Mouse (Mus musculus) G1E (cell line): Measurements from ENCODE around the gene Cacnb3.

ENCODE experiments used
- GATA2 ChIP-seq: IDR thresholded peaks from 2 replicates; pipeline ENCODE4 v1.6.1; 2012; ENCODE audit warnings: low read depth, low read length, inconsistent platforms, borderline replicate concordance
- POLR2AphosphoS5 ChIP-seq: IDR thresholded peaks from 2 replicates; pipeline ENCODE4 v1.6.1; 2012; ENCODE audit warnings: low read depth, low read length, inconsistent platforms; ENCODE audit not compliant: insufficient replicate concordance

- TF ChIP-seq POLR2AphosphoS5 (no peak), GATA2 (no peak)
Observed at GRCm38 (mm10) chr15:98601832-98602190, 28.8 kb upstream of the Cacnb3 start.
